Mouse (Mus musculus): ENCODE measurements at regions not wholly inside any gene's neighbourhood (a gene's known extent, or its start where the extent isn't known, plus 50 kb on each side); places are given as distances from the start of the nearest gene placed in this dataset.

DNA sequence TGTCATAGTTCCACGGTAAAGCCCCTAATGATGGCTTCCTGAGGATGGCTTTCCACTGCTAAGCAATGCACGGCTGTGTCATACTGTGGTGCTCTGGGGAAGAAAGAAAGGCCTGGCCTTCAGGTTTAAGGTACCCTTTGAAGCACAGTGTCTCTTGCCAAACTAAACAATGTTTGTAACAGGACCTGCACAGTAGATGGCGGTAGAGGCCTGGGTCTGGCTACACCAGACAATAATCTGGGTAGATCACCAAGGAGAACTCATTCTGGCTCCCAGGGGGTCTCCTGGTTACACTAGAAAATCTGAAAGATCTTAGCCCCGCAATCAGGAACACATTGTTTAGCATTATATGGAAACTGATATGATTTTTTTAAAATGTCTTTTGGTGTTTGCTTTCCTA is 276.4 kb downstream of the Drd1 start:
- TF ChIP-seq ZNF384 (IDR thresholded peaks at IDR 0.05; ENCODE audit: low read depth, low read length) (no peak), CTCF (IDR thresholded peaks at IDR 0.05 in 2 of 3, conservative IDR thresholded peaks at IDR 0.05 in 1 of 3; ENCODE audit: control insufficient read depth in 1 of 3, insufficient read depth in 1 of 3, low read depth in 2 of 3, low read length in 3 of 3, poor library complexity in 1 of 3, severe bottlenecking in 1 of 3) (no peak), SMC3 (IDR thresholded peaks at IDR 0.05; ENCODE audit: low read depth, low read length) (no peak), USF1 (IDR thresholded peaks at IDR 0.05; ENCODE audit: low read depth, low read length) (no peak), HCFC1 (IDR thresholded peaks at IDR 0.05; ENCODE audit: low read depth, low read length) (no peak), TBP (IDR thresholded peaks at IDR 0.05; ENCODE audit: low read depth, low read length) (no peak), CHD2 (IDR thresholded peaks at IDR 0.05; ENCODE audit: low read length) (no peak), ZKSCAN1 (IDR thresholded peaks at IDR 0.05; ENCODE audit: low read depth, low read length) (no peak), MAFK (IDR thresholded peaks at IDR 0.05; ENCODE audit: borderline replicate concordance, low read depth, low read length) (no peak), ELF1 (IDR thresholded peaks at IDR 0.05; ENCODE audit: low read depth, low read length) (no peak), USF2 (IDR thresholded peaks at IDR 0.05; ENCODE audit: borderline replicate concordance in 1 of 2, insufficient read depth in 1 of 2, low read depth in 1 of 2, low read length in 2 of 2) (no peak), POLR2A (IDR thresholded peaks at IDR 0.05; ENCODE audit: control insufficient read depth in 1 of 2, insufficient read depth in 1 of 2, low read depth in 1 of 2, low read length in 2 of 2, poor library complexity in 1 of 2) (no peak)
